Mouse (Mus musculus): ENCODE data around the gene Cela1.
A peak's percentile ranks its signal among the peaks of the same experiment; 100 is the strongest.

Cela1 gene

GRCm38 (mm10) chr15:100670833-100671232 is 16.9 kb downstream of the Cela1 start:
- DNase-seq (ENCODE audit: low spot score in 2 of 2) = no peak

DNA sequence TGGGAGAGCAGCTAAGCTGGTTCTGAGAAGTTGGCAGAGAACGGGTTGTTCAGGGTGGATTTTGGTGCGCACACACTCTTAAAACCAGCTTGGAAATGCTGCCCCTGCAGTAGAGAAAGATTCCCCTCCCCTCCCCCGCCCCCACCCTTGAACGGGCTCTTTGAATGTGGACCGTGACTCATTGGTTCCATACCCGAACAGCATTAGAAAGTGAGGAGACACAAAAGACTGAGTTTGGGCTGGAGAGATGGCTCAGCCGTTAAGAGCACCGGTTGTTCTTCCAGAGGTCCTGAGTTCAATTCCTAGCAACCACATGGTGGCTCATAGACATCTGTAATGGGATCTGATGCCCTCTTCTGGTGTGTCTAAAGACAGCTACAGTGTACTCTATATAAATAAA is 17.7 kb downstream of the Cela1 start:
- no peak for DNase-seq (ENCODE audit: low spot score in 2 of 2)

GRCm38 (mm10) chr15:100669337-100669736 is 18.4 kb downstream of the Cela1 start, which contains the start of gene Bin2:
Gene Bin2, minus strand, starts transcription at chr15:100669553.
- peak; percentile 88 to 89 for DNase-seq (ENCODE audit: low spot score in 2 of 2)

DNA sequence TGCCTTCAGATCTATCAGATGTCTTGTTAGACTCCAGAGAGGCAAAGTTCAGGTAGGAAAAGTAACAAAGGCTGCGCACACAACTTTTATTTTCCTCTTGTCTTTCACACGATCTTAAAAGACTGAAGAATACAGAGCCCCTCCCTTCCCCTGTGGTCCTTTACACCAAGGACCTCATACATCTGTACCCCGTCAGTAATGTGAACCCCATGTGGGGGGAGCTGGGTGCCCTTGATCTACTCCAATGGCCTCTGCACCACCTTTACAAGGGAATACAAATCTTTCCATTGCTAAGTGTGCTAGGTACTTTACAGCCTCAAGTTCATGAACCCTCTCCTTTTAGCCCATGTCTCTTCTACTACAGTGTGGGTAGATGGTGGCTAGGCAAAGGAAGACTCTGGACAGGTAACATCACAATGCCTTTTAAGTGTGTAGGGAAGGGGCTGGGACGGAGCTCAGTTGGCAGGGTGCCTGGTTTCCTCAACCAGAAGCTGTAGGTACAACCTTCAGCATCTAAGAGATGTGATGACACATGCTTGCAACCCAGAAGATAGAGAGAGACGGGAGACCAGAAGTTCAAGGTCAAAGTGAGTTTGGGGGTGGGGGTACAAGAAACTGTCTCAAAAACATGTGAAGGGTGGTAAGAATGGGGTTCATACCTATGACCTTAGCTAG is 19.7 kb downstream of the Cela1 start:
- peak; percentile 63 to 80 for DNase-seq (ENCODE audit: low spot score in 2 of 2)

DNA sequence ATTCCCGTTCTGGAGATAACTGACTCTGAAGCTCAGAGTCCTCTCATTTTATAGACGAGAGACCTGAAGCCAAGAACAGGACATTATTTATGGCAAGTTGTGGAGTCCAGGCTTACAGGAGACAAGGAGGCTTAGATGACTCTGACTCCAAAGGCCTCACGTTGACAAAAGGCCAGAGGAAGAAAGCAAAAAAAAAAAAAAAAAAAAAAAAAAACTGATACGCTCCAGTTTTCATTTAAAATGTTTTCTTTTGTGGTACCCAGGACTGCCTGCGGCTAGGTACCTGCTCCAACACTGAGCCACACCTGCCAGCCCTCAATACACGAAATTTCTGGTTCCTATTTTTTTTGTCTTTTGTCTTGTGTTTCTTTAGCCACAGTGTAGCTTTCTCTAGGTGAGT is 20.3 kb downstream of the Cela1 start:
- no peak for DNase-seq (ENCODE audit: low spot score in 2 of 2)

- no peak for DNase-seq (ENCODE audit: low spot score in 2 of 2)
Measured at GRCm38 (mm10) chr15:100666851-100667250, 20.9 kb downstream of the Cela1 start.

GRCm38 (mm10) chr15:100666219-100666696 is 21.5 kb downstream of the Cela1 start:
- DNase-seq (ENCODE audit: low spot score in 2 of 2) = no peak

DNA sequence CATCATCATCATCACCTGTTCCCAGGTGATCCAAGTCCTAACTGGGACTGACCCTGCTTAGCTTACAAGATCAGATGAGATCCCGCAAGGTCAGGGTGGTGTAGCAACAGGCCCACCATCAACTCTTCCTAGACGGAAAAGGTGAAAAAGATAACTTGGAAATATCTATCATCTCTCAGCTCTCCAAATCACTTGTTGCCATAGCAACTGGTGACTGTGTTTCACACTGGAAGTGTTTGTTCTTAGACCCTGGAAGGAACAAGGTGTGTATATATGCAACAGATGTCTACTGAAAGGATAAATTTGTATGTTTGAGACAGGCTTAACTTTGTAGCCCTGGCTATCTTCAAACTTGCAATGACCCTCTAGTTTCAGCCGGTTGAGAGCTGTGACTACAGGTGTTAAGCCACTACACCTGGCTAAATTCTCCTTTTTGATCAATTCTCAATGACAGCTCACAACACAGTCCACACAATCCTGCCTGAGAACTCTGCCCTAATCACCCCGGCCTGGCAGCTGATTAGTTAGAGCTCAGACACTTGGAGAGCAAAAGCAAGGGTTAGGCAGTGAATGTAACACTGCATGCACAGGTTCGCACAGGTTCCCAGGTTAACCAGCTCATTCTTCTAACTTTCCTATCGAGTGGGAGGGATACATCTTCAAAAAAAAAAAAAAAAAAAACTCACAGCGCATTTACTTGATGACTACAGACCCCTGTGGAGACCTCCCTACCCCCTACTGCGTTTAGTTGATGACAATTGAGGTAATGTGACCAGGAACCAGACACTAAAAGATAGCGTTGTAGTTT is 22.1 kb downstream of the Cela1 start:
- no peak for DNase-seq (ENCODE audit: low spot score in 2 of 2)

DNA sequence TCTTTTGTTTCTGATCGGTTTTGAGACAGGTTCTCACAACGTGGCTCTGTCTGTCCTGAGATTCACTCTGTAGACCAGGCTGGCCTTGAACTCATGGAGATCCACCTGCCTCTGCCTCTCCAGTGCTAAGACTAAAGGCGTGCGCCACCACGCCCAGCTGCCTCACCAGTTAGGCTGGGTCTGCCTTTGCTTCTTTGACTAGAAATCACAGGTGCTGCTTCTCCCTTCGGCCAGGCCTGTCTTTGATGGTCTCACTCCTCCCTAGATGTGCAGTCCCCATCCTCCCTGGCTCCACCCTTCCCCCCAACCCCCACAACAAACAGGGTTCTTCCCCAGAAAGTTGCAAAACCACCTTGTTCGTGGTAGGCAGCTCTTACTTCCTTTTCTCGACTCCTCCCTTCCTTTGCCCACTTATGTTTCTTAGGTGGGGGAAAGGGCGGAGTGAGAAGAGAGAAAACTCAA is 22.9 kb downstream of the Cela1 start:
- peak; percentile 89 to 91 for DNase-seq (ENCODE audit: low spot score in 2 of 2)

- DNase-seq (ENCODE audit: low spot score in 2 of 2) = no peak
Measured at GRCm38 (mm10) chr15:100660805-100661204, 26.9 kb downstream of the Cela1 start.

DNA sequence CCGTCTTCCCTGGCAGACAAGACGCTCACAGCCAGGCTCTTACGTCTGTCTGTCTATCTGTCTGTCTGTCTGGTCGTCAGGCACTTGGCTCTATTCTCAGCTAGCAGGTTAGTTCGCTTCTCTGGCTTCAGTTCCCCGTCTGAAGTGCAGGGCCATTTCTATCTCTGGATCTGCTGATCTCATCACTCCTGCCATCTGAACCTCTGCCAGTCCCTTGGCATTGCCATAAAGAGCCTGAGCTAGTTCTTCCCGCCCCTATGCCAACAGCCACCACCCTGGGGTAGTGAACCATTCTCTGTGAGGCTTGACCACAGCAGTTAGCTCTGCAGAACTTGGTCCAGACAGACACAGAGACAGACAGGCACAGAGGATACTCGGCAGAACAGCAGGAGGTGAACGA is 27.4 kb downstream of the Cela1 start:
- no peak for DNase-seq (ENCODE audit: low spot score in 2 of 2)

DNA sequence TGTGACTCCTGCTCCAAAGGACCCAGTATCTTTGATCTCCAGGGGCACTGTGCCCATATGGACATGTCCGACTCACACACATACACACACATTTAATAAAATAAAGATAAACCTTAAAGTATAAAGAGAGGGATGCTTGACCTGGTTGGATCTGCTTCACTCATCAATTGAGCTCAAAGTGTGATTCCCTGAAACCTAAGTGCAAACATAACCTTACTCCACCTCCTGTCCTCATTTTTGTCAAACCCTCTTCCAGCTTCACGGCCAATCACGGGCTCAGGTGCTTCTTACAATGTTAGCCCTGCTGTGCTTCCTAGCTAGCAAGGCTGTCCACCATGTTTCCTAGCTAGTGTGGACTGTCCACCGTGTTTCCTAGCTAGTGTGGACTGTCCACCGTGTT is 32.5 kb downstream of the Cela1 start:
- DNase-seq (ENCODE audit: low spot score in 2 of 2) = no peak

- DNase-seq (ENCODE audit: low spot score in 2 of 2) = no peak
Measured at GRCm38 (mm10) chr15:100654271-100654670, 33.5 kb downstream of the Cela1 start.

DNA sequence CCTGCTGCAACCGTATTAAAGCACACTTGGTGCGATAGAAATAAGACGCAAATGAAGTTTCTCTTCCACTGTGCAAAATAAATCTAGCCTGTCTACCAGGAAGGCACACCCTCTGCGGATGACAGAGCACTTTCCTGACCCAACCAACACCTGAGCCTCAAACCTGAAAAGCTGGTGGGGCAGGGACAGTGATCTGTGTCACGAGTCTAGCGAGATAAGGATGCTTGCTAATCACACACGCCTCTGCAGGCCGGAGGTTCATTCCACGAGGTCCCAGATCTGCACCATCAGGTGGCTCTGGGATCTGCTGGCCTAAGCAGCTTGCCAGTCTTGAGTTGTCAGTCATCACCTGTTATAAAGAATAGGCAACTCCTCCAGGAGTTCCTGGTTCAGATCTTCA is 36.1 kb downstream of the Cela1 start:
- no peak for DNase-seq (ENCODE audit: low spot score in 2 of 2)

- DNase-seq (ENCODE audit: low spot score in 2 of 2) = no peak
Measured at GRCm38 (mm10) chr15:100650111-100650510, 37.6 kb downstream of the Cela1 start.

DNA sequence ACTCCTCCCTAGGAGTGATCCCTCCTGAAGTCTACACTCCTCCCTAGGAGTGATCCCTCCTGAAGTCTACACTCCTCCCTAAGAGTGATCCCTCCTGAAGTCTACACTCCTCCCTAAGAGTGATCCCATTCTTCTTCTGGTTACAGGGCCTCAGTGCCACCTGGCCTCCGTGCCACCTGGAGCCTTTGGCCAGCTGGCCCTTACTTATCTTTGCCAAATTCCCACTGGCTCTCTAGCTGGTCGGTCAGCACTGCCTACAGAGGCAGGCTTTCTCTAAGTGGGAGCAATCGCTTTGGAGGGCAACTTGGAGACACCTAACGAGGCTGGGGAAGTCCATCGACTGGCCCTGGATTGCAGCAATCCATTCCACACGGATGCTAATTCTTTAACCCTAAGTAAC is 41.6 kb downstream of the Cela1 start:
- no peak for DNase-seq (ENCODE audit: low spot score in 2 of 2)

DNA sequence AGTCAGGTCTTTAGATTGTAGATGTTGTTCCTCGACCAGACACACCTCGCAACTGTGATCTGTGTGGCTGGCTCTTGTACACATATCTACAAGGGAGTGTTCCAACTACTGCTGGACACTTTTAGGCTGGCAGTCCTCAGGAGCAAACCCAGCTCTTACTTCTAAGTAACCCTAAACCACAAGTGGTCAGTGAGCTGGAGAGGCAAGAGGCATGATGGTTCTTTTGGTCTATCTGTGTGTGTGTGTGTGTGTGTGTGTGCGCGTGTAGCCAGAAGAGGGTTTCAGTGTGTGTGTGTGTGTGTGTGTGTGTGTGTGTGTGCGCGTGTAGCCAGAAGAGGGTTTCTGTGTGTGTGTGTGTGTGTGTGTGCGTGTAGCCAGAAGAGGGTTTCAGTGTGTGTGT is 45.3 kb downstream of the Cela1 start:
- no peak for DNase-seq (ENCODE audit: low spot score in 2 of 2)

GRCm38 (mm10) chr15:100641226-100641810 is 46.4 kb downstream of the Cela1 start:
- DNase-seq (ENCODE audit: low spot score in 2 of 2) = no peak

DNA sequence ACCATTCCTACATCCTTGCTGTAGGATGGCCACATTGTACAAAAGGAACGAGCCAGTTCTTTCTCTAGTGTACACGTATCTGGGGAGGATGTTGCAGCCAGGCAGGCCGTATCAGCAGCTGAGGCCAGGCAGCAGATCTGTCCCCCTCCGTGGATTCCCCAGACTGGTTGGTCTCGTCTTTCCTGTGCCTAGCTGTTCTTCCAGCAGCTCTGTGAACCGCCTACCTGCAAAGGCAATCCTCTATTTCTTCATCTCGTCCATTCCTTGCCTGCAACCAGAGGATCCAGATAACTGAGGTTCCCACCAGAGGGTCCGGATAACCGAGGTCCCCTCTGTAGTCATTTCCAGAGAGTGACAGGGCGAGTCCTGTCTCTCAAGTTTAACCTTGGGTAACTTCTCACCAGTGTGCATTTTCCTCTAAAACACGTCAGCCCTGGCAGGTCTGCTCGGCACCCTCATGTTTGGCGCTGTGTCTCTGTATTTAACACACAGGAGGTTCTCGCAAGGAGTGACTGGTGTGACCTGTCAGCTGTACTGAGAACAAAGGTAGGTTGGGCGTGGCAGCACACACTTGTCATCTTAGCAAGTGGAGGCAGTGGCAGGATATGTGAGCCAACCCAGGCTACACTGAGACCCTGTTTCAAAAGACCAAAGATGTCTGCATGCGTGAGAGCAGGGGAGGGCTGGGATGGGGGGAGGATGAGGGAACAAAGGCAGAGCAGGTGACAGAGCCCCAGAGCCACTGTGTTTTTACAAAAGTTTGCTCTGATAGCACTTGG is 47.6 kb downstream of the Cela1 start:
- no peak for DNase-seq (ENCODE audit: low spot score in 2 of 2)

- DNase-seq (ENCODE audit: low spot score in 2 of 2) = peak; percentile 42 to 48
Measured at GRCm38 (mm10) chr15:100637661-100638060, 50.1 kb downstream of the Cela1 start.

GRCm38 (mm10) chr15:100636700-100637501 is 50.8 kb downstream of the Cela1 start, which contains the start of gene Smagp:
Gene Smagp, minus strand, starts transcription at chr15:100636940.
- no peak for DNase-seq (ENCODE audit: low spot score in 2 of 2)
